Mouse (Mus musculus): ENCODE measurements around the gene Ethe1. TPM values are rescaled to one million over a fixed set of nuclear protein-coding genes. Genes with fewer than 3 reads are reported as not detected.
"Not testable (repeated sequence)": the region's sequence is repeated elsewhere in the genome, so short reads cannot be mapped to it uniquely, and the experiment has no call there.

The Ethe1 gene
- polyA plus RNA-seq, 1 experiment from 2014 or later = 25.4 TPM

DNA sequence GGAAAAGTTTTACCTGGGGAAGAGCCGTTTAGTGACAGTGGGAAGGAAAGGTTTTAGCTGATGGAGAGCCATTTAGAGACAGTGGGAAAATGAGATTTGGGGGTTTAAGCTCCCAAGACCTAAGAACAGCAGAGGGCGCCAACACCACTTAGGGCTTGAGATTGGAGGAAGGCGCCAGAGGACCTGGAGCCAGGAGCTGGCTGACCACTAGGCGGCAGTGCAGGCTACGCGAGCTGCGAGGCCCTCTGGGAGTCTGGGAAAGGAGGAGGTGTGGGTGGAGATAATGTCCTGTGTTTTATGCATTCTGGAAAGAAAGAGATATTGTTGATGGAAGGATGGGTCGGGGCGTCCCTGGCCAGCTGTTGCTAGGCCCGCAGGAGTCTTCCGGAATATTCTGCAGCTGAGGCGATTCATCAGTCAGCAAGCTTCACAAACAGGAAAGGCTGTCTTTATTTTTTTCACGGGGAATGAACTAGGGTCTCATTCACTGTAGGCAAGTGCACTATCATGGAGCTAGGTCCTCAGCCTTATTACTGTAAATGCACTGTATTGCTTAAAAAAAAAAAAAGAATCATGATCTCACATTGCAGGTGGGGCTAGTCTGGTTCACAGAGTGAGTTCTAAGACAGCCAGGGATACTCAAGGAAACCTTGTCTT, 13.7 kb downstream of the Ethe1 start:
- H3K4me2 ChIP-seq = peak overlapping the region; percentile 36
- ATAC-seq (replicated peaks) = peak; percentile 90
- H3K27me3 ChIP-seq (replicated peaks) = no peaks in the 10 kb centered on the region
- 2% methylated on average over 13 of the region's 13 CpGs for WGBS
- H3K27ac ChIP-seq = peak overlapping the region; percentile 51
- no peak overlapping the region; the same call in 1 of the 2 replicates for H3K9ac ChIP-seq
- H3K9me3 ChIP-seq = no peaks in the 10 kb centered on the region
- no peaks in the 10 kb centered on the region for H3K36me3 ChIP-seq (replicated peaks)
- H3K4me3 ChIP-seq = peak overlapping the region; percentile 16
- H3K4me1 ChIP-seq = no peaks in the 10 kb centered on the region

DNA sequence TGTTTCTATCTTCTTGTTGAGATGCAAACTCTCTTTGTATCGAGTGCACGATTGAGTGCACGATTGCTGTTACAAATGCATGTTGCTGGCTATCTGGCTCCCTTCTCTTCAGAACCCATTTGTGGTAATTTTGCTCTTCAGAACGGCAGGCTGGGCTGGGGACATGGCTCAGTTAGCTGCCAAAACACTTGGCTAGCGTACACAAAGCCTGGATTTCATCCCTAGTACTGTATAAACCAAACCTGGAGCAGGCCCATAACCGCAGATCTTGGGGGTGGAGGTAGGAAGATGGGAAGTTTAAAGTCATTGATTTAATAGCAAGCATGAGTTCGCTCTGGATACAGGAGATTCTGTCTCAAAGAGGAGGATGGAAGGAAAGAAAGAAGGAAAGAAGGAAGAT, 18.2 kb downstream of the Ethe1 start:
- Histone ChIP-seq H3K36me3 (replicated peaks) (no peaks in the 10 kb centered on the region), H3K4me1 (peaks cover 4% of the 10 kb centered on the region), H3K9ac (no peak overlapping the region), H3K4me2 (no peak overlapping the region), H3K4me3 (no peak overlapping the region), H3K27me3 (replicated peaks) (peaks cover 15% of the 10 kb centered on the region), H3K9me3 (no peaks in the 10 kb centered on the region), H3K27ac (no peak overlapping the region)
- 83% methylated on average over 7 of the region's 7 CpGs for WGBS
- ATAC-seq (replicated peaks) = no peak

GRCm38 (mm10) chr7:24606046-24606445, 18.7 kb downstream of the Ethe1 start:
- Histone ChIP-seq H3K4me2 (no peak overlapping the region), H3K9ac (no peak overlapping the region), H3K27ac (no peak overlapping the region), H3K4me1 (peaks cover 9% of the 10 kb centered on the region), H3K4me3 (no peak overlapping the region), H3K36me3 (replicated peaks) (no peaks in the 10 kb centered on the region), H3K9me3 (no peaks in the 10 kb centered on the region), H3K27me3 (replicated peaks) (peaks cover 20% of the 10 kb centered on the region)
- WGBS = 80% methylated on average over 7 of the region's 7 CpGs
- ATAC-seq (replicated peaks) = no peak

GRCm38 (mm10) chr7:24608017-24608416, 20.7 kb downstream of the Ethe1 start:
- peak; percentile 86 for ATAC-seq (replicated peaks)
- H3K4me2 ChIP-seq = no peak overlapping the region
- H3K9ac ChIP-seq = no peak overlapping the region
- H3K4me3 ChIP-seq = no peak overlapping the region
- no peak overlapping the region for H3K27ac ChIP-seq
- peaks cover 37% of the 10 kb centered on the region for H3K27me3 ChIP-seq (replicated peaks)
- peaks cover 20% of the 10 kb centered on the region for H3K4me1 ChIP-seq
- WGBS = 49% methylated on average over 6 of the region's 6 CpGs
- H3K9me3 ChIP-seq = no peaks in the 10 kb centered on the region
- no peaks in the 10 kb centered on the region for H3K36me3 ChIP-seq (replicated peaks)

DNA sequence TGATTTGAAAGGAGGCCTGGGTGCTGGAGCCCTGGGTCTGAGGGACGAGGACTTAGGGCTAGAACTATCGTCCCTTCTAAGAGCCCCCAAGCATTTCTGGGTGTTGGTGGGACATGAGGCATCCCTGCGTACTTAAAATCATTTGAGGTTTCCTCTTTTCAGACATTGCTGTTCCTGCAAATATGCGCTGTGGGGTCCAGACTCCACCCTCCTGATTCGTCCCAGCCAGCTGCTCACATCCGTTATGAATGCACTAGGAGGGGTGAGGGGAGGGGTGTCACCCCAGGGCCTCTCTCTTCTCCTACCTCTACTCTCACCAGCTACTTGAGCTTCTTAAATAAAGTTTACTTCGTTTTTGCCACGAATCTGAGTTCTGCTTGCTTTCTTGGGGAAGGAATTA, 21.2 kb downstream of the Ethe1 start:
- ATAC-seq (replicated peaks) = no peak
- no peak overlapping the region for H3K9ac ChIP-seq
- H3K36me3 ChIP-seq (replicated peaks) = no peaks in the 10 kb centered on the region
- no peak overlapping the region for H3K4me2 ChIP-seq
- H3K27me3 ChIP-seq (replicated peaks) = peaks cover 43% of the 10 kb centered on the region
- H3K4me1 ChIP-seq = peaks cover 20% of the 10 kb centered on the region
- WGBS = 70% methylated on average over 8 of the region's 8 CpGs
- H3K27ac ChIP-seq = no peak overlapping the region
- no peaks in the 10 kb centered on the region for H3K9me3 ChIP-seq
- H3K4me3 ChIP-seq = no peak overlapping the region

DNA sequence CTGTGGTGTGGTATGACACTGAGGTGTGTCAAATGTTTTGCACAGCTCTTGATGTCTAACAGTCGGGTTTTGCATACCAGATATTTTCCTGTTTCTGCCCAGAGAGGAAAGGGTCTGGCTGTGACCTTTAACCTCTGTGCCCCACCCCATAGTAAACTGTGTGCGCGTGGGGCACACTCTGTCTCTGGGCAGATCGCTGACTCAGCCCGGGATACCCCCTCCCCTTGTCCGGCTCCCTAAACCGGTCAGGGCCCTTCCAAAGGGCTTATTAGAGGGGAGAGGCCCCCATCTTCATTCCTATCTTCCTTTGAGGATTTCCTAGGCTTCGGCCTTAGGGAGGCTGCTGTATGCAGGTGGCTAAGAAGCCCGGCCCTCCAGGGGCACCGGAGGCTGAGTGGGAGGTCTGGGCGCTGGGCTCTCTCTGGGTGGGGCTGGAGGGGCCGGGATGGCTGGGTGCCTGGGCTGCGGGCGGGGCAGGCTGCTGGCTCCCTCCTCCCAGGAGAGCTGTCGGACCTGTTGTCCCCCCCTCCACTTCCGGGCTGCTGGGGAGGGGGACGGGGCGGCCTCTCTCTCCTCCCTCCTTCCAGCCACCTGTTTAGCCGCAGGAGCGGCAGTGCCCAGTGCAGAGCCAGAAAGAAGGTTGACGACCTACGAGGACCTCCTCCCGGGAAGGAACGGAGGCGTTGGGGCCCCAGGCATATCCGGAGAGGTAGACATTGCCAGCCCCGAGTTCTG, 23.0 kb downstream of the Ethe1 start, which contains the start of gene Phldb3:
Gene Phldb3, plus strand, starts transcription at position 620 of the 735 bp plus-strand sequence.
- Histone ChIP-seq H3K4me1 (peaks cover 20% of the 10 kb centered on the region), H3K27me3 (replicated peaks) (peaks cover 45% of the 10 kb centered on the region), H3K9me3 (no peaks in the 10 kb centered on the region), H3K36me3 (replicated peaks) (no peaks in the 10 kb centered on the region), H3K4me3 (peak within 1 kb of the TSS; percentile 22), H3K4me2 (peak within 1 kb of the TSS; percentile 42), H3K9ac (no peak within 1 kb of the TSS), H3K27ac (no peak within 1 kb of the TSS)
- no peak for ATAC-seq (replicated peaks)
- 3% methylated on average over 27 of the region's 27 CpGs for WGBS

DNA sequence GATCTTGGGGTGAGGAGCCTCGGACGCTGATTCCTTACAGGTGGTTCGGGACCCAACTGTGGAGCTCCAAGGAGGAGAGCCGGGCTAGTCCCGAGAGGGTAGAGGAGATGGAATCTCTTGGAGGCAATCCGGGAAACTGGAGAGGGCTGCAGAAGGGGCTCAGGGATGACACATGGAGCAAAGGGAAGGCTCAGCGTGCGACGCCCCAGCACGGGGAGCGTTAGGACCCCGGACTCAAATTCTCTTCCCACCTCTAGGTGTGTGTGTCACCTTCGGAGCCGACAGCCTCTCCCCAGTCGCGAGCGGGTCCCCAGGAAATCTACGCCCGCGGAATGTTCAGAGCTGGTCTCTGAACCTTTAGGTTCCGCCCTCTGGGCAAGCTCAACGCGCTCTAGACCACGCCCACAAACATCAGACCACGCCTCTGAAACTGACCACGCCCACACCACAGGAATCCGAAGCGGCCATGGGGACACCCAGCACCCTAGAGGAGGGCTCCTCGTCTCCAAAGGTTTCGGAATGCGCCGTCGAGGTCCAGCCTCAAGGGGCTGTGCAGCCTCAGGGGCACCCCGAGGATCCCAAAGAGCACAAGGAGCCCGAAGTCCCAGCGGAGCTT, 23.6 kb downstream of the Ethe1 start:
- Histone ChIP-seq H3K4me2 (peak overlapping the region; percentile 42), H3K27ac (no peak overlapping the region), H3K4me3 (peak overlapping the region; percentile 22), H3K9me3 (no peaks in the 10 kb centered on the region), H3K4me1 (peaks cover 20% of the 10 kb centered on the region), H3K36me3 (replicated peaks) (no peaks in the 10 kb centered on the region), H3K27me3 (replicated peaks) (peaks cover 45% of the 10 kb centered on the region), H3K9ac (no peak overlapping the region)
- WGBS = 1% methylated on average over 36 of the region's 36 CpGs
- no peak for ATAC-seq (replicated peaks)

DNA sequence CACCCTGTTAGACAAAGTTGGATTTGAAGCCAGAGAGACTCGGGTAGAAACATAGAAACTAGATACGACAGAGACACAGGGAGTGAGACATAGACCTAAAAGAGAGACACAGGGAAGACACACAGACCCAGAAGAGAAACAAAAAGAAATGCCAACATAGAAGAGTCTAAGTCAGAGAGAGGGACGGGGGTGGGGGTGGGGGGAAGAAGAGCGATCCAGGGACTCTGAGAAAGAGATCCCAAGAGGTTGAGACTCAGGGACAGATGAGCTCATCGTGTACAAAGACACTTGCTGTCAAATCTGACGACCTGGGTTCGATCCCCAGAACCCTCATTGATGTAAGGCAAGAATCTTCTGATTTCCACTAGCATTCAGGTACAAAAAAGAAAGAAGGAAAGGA, 24.4 kb downstream of the Ethe1 start:
- H3K9ac ChIP-seq = no peak overlapping the region
- H3K4me3 ChIP-seq = no peak overlapping the region; the same call in 1 of the 2 replicates
- peak overlapping the region; percentile 42; the same call in 1 of the 2 replicates for H3K4me2 ChIP-seq
- peaks cover 20% of the 10 kb centered on the region for H3K4me1 ChIP-seq
- H3K27me3 ChIP-seq (replicated peaks) = peaks cover 45% of the 10 kb centered on the region
- no peaks in the 10 kb centered on the region for H3K36me3 ChIP-seq (replicated peaks)
- H3K27ac ChIP-seq = no peak overlapping the region
- 16% methylated on average over 7 of the region's 7 CpGs for WGBS
- no peak for ATAC-seq (replicated peaks)
- no peaks in the 10 kb centered on the region for H3K9me3 ChIP-seq

DNA sequence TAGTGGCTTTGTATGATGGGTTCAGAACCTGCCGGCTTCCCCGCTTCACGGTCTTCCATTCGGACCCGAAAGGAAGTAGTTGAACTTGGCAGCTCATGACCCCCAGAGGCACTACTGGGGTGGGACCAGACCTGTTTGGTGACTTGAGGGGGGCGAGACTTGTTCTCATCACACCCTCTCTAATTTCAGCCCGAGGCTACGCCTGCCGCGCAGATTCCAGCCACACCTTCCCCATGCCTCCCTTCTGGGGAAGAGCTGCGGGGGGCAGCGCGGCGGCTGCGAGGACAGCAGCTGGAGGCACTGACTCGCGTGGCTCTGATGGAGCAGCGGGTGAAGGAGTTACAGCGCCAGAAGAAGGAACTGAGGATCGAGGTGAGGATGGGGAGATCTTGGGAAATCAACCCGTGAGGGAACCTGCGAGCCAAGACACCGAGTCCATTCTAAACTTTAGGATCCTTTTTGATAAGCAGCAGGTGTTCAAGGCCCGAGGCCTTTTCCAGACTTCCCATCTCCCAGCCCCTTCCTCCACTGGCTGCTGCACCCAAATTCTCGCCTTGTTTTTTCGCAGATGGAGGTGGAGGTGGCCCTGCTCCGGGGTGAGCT, 25.1 kb downstream of the Ethe1 start:
- Histone ChIP-seq H3K9me3 (no peaks in the 10 kb centered on the region), H3K4me3 (no peak overlapping the region), H3K4me1 (peaks cover 20% of the 10 kb centered on the region), H3K27ac (no peak overlapping the region), H3K9ac (no peak overlapping the region), H3K4me2 (peak overlapping the region; percentile 8; the same call in 1 of the 2 replicates), H3K27me3 (replicated peaks) (peaks cover 45% of the 10 kb centered on the region), H3K36me3 (replicated peaks) (no peaks in the 10 kb centered on the region)
- WGBS = 3% methylated on average over 27 of the region's 27 CpGs
- no peak for ATAC-seq (replicated peaks)

GRCm38 (mm10) chr7:24614816-24615215, 27.5 kb downstream of the Ethe1 start:
- no peak for ATAC-seq (replicated peaks)
- no peaks in the 10 kb centered on the region for H3K9me3 ChIP-seq
- no peak overlapping the region for H3K27ac ChIP-seq
- no peak overlapping the region for H3K9ac ChIP-seq
- H3K4me3 ChIP-seq = no peak overlapping the region
- no peaks in the 10 kb centered on the region for H3K36me3 ChIP-seq (replicated peaks)
- H3K4me2 ChIP-seq = no peak overlapping the region
- WGBS = 81% methylated on average over 13 of the region's 13 CpGs
- H3K27me3 ChIP-seq (replicated peaks) = peaks cover 37% of the 10 kb centered on the region
- peaks cover 20% of the 10 kb centered on the region for H3K4me1 ChIP-seq

DNA sequence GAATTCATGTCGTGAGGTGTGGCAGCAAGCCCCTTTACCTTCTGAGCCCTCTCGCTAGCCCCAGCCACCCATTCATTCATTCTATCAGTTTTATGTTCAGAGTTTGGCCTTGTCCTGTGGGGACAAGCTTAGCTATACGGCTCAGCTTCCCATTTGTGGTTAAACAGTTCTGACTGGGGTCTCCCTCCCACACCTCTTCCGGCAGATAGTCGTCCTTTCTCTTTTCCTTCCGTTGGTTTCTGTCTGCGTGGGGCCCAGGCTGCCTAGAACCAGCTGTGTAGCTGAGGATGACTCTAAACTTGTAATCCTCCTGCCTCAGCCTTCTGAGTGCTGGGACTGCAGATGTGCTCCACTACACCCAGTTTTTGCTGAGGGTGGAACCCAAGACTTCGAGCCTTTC, 30.4 kb downstream of the Ethe1 start:
- Histone ChIP-seq H3K9ac (no peak overlapping the region), H3K27ac (no peak overlapping the region), H3K4me1 (peaks cover under 1% of the 10 kb centered on the region; the same call in 1 of the 2 replicates), H3K9me3 (no peaks in the 10 kb centered on the region), H3K27me3 (replicated peaks) (peaks cover 10% of the 10 kb centered on the region), H3K4me3 (no peak overlapping the region), H3K36me3 (replicated peaks) (no peaks in the 10 kb centered on the region), H3K4me2 (no peak overlapping the region)
- WGBS = 82% methylated on average over 8 of the region's 8 CpGs
- ATAC-seq (replicated peaks) = no peak

DNA sequence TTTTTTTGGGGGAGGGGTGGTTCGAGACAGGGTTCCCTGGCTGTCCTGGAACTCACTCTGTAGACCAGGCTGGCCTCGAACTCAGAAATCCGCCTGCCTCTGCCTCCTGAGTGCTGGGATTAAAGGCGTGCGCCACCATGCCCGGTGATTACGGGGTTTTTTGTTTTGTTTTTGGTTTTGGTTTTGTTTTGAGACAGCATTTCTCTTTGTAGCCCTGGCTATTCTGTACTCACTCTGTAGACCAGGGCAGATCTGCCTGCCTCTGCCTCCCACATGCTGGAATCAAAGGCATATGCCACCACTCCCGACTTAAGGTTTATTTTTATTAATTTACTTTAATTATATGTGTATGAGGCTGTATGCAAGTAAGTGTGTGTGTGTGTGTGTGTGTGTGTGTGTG, 31.0 kb downstream of the Ethe1 start:
- H3K27ac ChIP-seq; ATAC-seq (replicated peaks); H3K9ac ChIP-seq; H3K36me3 ChIP-seq (replicated peaks); H3K4me3 ChIP-seq; H3K9me3 ChIP-seq; H3K4me2 ChIP-seq; H3K4me1 ChIP-seq; H3K27me3 ChIP-seq (replicated peaks): not testable (repeated sequence)
- WGBS = 88% methylated on average over 8 of the region's 8 CpGs
